Mouse (Mus musculus) gastrocnemius, postnatal 25 days (tissue): Measurements from ENCODE around the gene Prkaa2. TPM values are rescaled to one million over a fixed set of nuclear protein-coding genes. Genes with fewer than 3 reads are reported as not detected.
"Not testable (repeated sequence)": the region's sequence is repeated elsewhere in the genome, so short reads cannot be mapped to it uniquely, and the experiment has no call there.

Experiments used
- DNase-seq: peaks from one replicate; pipeline ENCODE4 v3.0.0; 2022
- total RNA-seq, 2 experiments: library from RNA; stranded (reverse); gene quantifications; 1 replicate in 1 of 2; 2 replicates in 1 of 2; pipeline ENCODE4 v1.2.3; 2021

The Prkaa2 gene
- total RNA-seq, 2 experiments from 2014 or later, result 105 to 119 TPM

DNA sequence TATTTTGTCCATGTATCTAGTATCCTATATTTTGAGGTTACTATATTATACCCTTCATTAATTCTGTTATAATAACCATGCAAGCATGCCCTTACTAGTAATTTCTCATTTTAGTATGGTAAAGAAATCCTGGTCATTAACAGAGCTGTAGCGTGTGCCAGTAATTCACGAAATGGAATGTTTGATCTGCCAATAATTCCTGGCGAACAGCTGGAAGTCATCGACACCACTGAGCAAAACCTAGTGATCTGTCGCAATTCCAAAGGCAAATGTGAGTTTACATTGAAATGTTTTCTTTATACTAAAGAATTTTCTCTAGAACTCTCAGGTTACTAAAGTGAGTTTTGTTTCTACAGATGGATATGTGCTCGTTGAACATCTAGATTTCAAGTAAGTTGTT is 94.2 kb downstream of the Prkaa2 start:
- no peak for DNase-seq

DNA sequence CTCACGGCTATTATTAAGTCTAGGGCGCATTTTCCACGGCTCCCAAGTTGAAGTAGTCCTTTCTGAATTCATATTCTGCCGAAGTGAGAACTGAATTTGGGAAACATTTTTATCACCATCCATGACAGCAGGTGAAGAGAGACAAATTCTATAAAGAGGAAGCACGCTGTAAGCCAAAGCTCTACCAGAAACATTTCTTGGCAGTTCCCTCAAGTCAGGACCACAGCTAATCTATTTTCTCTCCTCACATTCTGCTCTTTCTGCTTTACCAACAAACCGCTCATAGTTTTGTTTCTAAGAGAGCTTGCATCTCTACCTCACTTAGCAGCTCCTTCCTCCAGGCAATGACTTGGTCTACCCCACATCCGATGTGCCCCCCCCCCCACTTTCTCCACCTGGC is 96.0 kb downstream of the Prkaa2 start:
- DNase-seq, result no peak

DNA sequence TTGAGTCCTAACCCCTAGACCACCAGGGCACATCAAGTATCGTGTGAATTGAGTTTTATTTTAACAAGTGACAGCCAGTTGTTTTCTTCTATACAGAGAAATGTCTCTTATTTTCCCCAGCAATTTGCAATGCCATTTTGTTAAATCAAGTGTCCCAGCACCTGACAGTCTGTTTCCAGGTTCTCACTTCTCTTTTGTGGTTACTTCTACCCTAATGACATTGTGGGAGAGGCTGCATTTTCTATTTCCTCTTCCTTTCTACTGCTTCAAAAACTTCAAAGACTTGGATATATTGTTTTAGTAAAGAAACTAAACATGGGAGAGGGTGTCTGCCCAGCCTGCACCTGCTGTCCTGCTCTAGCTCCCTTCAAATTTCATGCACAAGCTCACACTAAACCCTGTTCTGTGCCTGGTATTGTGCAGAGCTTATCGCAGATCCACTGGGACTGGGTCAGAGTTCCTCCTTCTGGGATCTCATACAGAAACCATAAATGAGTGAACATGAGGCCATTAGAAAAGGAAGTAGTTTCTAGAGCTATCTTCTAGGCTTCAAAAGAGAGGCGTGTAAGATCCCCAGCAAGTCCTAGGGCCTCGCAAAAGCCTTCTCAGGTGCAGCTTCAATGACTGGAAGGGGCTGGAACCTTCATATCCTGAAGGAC is 102.2 kb downstream of the Prkaa2 start:
- DNase-seq, result no peak

- not testable (repeated sequence) for DNase-seq
Observed at GRCm38 (mm10) chr4:105004649-105005048, 105.0 kb downstream of the Prkaa2 start.

DNA sequence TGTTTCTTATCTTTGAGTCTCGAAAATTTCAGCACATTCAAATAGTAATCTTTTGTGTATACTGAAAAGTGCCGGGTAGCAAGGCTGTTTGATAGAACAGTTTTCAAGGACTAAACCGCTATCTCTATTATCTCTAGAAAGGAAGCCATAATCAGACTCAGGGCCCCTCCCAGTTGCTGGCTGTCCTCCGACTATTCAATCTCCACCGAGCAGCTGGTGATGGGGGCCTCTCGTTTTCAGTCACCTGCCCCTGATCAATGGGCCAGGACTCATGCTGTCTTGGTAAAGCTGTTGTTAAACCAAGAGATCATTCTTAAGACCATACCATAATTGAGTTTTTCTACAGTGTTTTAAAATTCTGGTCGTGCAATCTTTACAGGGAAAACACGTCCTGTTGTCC is 105.6 kb downstream of the Prkaa2 start:
- no peak for DNase-seq

GRCm38 (mm10) chr4:105001736-105002135 is 108.0 kb downstream of the Prkaa2 start:
- no peak for DNase-seq

GRCm38 (mm10) chr4:104999702-105000101 is 110.0 kb downstream of the Prkaa2 start:
- no peak for DNase-seq

GRCm38 (mm10) chr4:104993140-104993874 is 116.4 kb downstream of the Prkaa2 start:
- no peak for DNase-seq

- no peak for DNase-seq
Observed at GRCm38 (mm10) chr4:104992271-104992670, 117.4 kb downstream of the Prkaa2 start.

DNA sequence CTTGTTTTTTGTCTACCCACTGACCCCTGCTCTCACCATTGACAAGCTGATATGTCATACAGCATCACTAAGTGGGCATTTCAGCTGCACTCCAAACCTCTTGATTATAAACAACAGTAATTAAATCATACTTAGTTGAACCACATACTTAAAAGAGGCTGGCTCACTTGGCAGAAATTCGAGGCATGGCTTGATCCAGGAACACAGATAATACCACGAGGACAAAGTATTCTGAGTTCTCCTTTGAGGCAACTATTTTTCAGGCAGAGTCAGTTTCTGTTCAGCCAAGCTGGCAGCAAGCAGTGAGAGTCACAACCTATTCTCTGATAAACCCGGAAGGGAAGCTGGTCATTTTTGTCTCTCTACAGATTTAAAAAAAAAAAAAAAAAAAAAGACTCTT is 119.0 kb downstream of the Prkaa2 start:
- no peak for DNase-seq

DNA sequence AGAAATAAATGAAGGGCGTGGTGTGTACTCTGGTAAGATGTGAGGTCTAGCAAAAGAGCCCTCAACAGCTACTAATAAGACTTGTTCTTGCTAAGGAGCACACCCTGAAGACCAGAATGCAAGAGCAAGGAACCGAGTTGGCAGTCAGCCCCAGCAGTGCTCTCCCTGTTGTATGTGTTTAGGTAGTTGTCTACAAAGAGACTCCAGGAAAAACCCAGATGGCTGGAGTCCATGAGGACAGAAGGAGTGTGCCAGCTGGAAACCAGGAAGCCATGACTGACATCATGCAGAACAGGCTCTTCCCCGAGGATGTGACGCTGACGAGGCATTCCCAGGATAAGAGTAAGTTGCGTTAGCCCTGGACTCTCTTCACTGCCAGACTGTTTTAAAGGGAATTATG is 119.7 kb downstream of the Prkaa2 start:
- no peak for DNase-seq

GRCm38 (mm10) chr4:104988709-104989108 is 121.0 kb downstream of the Prkaa2 start:
- no peak for DNase-seq

DNA sequence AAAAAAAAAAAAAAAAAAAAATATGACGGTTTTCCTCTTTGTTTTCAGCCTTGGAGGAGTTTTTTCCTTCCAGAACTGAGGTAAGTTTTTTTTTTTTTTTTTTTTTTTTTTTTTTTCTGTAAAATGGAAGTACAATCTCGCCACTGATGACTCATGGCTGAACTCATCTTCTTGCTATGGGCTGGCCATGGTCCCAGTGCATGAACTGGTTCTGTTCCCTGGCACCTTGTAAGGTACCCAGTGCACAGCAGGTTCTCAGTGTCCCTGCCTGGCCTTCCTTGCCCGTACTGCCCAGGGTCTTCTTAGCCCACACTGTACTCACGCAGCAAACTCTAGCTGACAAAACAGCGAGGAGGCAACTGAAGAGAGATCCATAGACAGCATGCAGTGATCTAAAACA is 121.6 kb downstream of the Prkaa2 start:
- no peak for DNase-seq

- DNase-seq, result no peak
Observed at GRCm38 (mm10) chr4:104987631-104988030, 122.1 kb downstream of the Prkaa2 start.

DNA sequence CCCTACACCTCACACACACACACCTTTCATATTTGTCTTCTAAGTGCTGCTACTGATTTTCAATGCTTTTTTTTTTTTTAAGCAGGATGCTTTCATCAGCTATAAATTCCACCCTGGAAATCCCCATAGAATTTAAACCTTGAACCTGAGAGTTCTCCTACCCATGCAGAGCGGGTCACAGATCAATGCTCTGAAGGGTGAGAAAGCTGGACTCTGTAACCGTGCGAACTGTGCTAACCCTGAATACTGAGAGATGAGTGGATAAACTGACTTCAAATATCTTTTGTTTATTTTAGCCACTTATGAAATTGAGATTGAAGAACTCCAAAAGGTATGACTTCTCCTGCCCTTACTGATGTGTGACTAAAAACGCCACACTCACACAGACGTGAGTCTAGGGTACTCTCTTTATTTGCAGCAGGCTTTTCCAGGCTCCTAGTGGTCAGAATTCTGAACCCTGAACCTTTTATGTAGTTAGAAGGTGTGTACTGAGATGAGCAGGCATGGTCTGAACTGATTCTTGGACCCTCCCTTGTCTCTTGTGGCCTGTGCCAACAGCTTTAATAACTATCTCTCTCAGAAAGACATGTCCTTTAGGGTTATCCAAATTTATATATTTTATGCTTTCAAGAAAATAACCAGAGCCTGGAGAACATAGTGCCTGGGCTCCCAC is 123.6 kb downstream of the Prkaa2 start:
- DNase-seq, result no peak

Other genes with a start within 250 kb of the Prkaa2 start
- gene C8a, start 233.5 kb downstream of the Prkaa2 start, total RNA-seq, result not detected
- gene Fyb2, start 196.4 kb downstream of the Prkaa2 start, total RNA-seq, result under 1 TPM; 0.15 to 0.27 TPM
- gene Plpp3, start 47.5 kb upstream of the Prkaa2 start, total RNA-seq, result 10 to 100 TPM; 43.7 to 50.2 TPM